Comparison of ENCODE assay signal across 11 mouse cellular contexts in the genomic region with DNA sequence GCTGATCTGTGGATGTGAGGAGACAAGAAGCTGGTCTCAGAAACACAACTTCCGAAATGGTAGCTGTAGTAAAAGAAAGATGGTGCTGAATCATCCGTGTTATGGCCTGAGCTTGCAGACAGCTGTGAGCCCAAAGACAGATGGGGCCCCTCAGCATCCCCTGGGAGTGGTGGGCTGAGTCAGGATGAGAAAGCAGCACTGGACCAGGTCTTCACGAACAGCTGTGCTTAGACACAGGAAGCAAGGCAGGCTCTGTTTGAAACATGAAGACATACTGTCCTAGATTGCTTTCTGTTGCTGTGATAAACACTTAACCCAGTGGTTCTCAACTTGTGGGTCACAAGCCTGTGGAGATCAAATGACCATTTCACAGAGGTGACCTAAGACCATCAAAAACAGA. TPM values are rescaled to one million over a fixed set of nuclear protein-coding genes. Genes with fewer than 3 reads are reported as not detected.
DNase-seq lines count a peak whose midpoint lies in the region; ATAC-seq and TF ChIP-seq lines count a peak whose summit lies in the region.
"Had no signal": no experiment of that assay in that cellular context is flagged by ENCODE, and none has a peak within 500 bp of the region (broad histone marks: within the 10 kb centered on the region; RNA-seq: fewer than 3 reads in every experiment).

No protein-coding gene starts in this region.

- no peak overlapping the region for H3K27ac ChIP-seq in embryonic facial prominence, embryonic 14.5 days (replicated peaks; ENCODE audit: low read depth, low read length)
- H3K27ac ChIP-seq in embryonic facial prominence, embryonic 10.5 days (replicated peaks), result no peak overlapping the region
- H3K27ac ChIP-seq in heart, adult 2 months, result no peak overlapping the region
- H3K27ac ChIP-seq in liver, embryonic 15.5 days (replicated peaks), result peak overlapping the region; percentile 65
- H3K27ac ChIP-seq: embryonic facial prominence, embryonic 13.5 days; hindbrain, embryonic 13.5 days; limb, embryonic 15.5 days had no signal

- H3K36me3 ChIP-seq in embryonic facial prominence, embryonic 14.5 days (ENCODE audit: control insufficient read depth, insufficient read depth, low read length), result no peaks in the 10 kb centered on the region
- no peaks in the 10 kb centered on the region for H3K36me3 ChIP-seq in embryonic facial prominence, embryonic 10.5 days (replicated peaks)
- H3K36me3 ChIP-seq in heart, adult 2 months (ENCODE audit: control insufficient read depth, insufficient read depth, low read length), result peaks cover 2% of the 10 kb centered on the region
- H3K36me3 ChIP-seq in liver, embryonic 15.5 days (replicated peaks), result no peaks in the 10 kb centered on the region
- H3K36me3 ChIP-seq: embryonic facial prominence, embryonic 13.5 days; hindbrain, embryonic 13.5 days; limb, embryonic 15.5 days had no signal

- H3K9me3 ChIP-seq in embryonic facial prominence, embryonic 14.5 days (ENCODE audit: control insufficient read depth, low read length), result no peaks in the 10 kb centered on the region
- no peaks in the 10 kb centered on the region for H3K9me3 ChIP-seq in embryonic facial prominence, embryonic 10.5 days
- H3K9me3 ChIP-seq in liver, embryonic 15.5 days (replicated peaks), result no peaks in the 10 kb centered on the region
- H3K9me3 ChIP-seq: embryonic facial prominence, embryonic 13.5 days; hindbrain, embryonic 13.5 days; limb, embryonic 15.5 days had no signal

- H3K4me2 ChIP-seq in embryonic facial prominence, embryonic 14.5 days (ENCODE audit: low read depth, low read length), result no peak overlapping the region
- 0 out of 2 replicates have a peak overlapping the region, but pooled peaks have one; percentile 13 for H3K4me2 ChIP-seq in liver, embryonic 15.5 days
- H3K4me2 ChIP-seq: embryonic facial prominence, embryonic 13.5 days; hindbrain, embryonic 13.5 days; limb, embryonic 15.5 days had no signal

- no peak overlapping the region for H3K9ac ChIP-seq in embryonic facial prominence, embryonic 14.5 days (ENCODE audit: low read depth, low read length)
- H3K9ac ChIP-seq in heart, adult 2 months (ENCODE audit: low read depth, low read length), result no peak overlapping the region
- no peak overlapping the region for H3K9ac ChIP-seq in liver, embryonic 15.5 days
- H3K9ac ChIP-seq: embryonic facial prominence, embryonic 13.5 days; hindbrain, embryonic 13.5 days; limb, embryonic 15.5 days had no signal

- 67% methylated on average over 3 of the region's 3 CpGs for WGBS in embryonic facial prominence, embryonic 14.5 days
- WGBS in embryonic facial prominence, embryonic 10.5 days, result 82% methylated on average over 3 of the region's 3 CpGs
- 60% methylated on average over 3 of the region's 3 CpGs for WGBS in heart, adult 2 months
- 40% methylated on average over 3 of the region's 3 CpGs for WGBS in liver, embryonic 15.5 days (ENCODE audit: insufficient replicate concordance)

- TF ChIP-seq POLR2A in heart, adult 2 months (IDR thresholded peaks at IDR 0.05; ENCODE audit: insufficient read depth, low read depth, low read length), result no peak

- no peak overlapping the region for H3K4me3 ChIP-seq in embryonic facial prominence, embryonic 14.5 days (ENCODE audit: low read depth, low read length)
- H3K4me3 ChIP-seq in embryonic facial prominence, embryonic 10.5 days, result no peak overlapping the region
- no peak overlapping the region for H3K4me3 ChIP-seq in heart, adult 2 months
- H3K4me3 ChIP-seq in liver, embryonic 15.5 days (replicated peaks), result no peak overlapping the region
- H3K4me3 ChIP-seq: embryonic facial prominence, embryonic 13.5 days; hindbrain, embryonic 13.5 days; limb, embryonic 15.5 days had no signal

- no peak for TF ChIP-seq CTCF in heart, adult 2 months (IDR thresholded peaks at IDR 0.05)

- intact Hi-C loops in heart, adult 2 months (cut with DNase I), result no loop called here

- H3K27me3 ChIP-seq in embryonic facial prominence, embryonic 14.5 days (replicated peaks; ENCODE audit: control insufficient read depth, insufficient read depth, low read length), result no peaks in the 10 kb centered on the region
- H3K27me3 ChIP-seq in embryonic facial prominence, embryonic 10.5 days (replicated peaks; ENCODE audit: low read depth, poor library complexity, severe bottlenecking), result no peaks in the 10 kb centered on the region
- H3K27me3 ChIP-seq in heart, adult 2 months (ENCODE audit: control insufficient read depth, insufficient read depth, low read length), result no peaks in the 10 kb centered on the region
- H3K27me3 ChIP-seq in liver, embryonic 15.5 days, result no peaks in the 10 kb centered on the region
- H3K27me3 ChIP-seq: embryonic facial prominence, embryonic 13.5 days; hindbrain, embryonic 13.5 days; limb, embryonic 15.5 days had no signal

- DNase-seq in embryonic facial prominence, embryonic 14.5 days (ENCODE audit: low spot score), result peak; percentile 39
- DNase-seq in embryonic facial prominence, embryonic 10.5 days (ENCODE audit: low spot score), result no peak
- peak; percentile 17 to 34 for DNase-seq in B cell, adult 2 months
- peak; percentile 64 to 77 for DNase-seq in heart, adult 2 months
- DNase-seq in right cerebral cortex, postnatal 14 days, result no peak
- no peak for DNase-seq in layer of hippocampus, postnatal 10 days (ENCODE audit: low spot score in 2 of 2)
- DNase-seq in adrenal gland, adult 8-10 months, result no peak

- H3K79me2 ChIP-seq in heart, adult 2 months (replicated peaks; ENCODE audit: control insufficient read depth, insufficient read depth, low read length), result peaks cover 1% of the 10 kb centered on the region; the same call in 1 of the 2 replicates

- H3K4me1 ChIP-seq in embryonic facial prominence, embryonic 14.5 days (ENCODE audit: control insufficient read depth, insufficient read depth, low read length), result no peaks in the 10 kb centered on the region
- H3K4me1 ChIP-seq in embryonic facial prominence, embryonic 10.5 days, result 0 out of 2 replicates have a peak, but pooled peaks cover 10% of the 10 kb centered on the region
- H3K4me1 ChIP-seq in heart, adult 2 months (ENCODE audit: control insufficient read depth, insufficient read depth, low read length), result peaks cover 9% of the 10 kb centered on the region
- peaks cover 48% of the 10 kb centered on the region for H3K4me1 ChIP-seq in liver, embryonic 15.5 days (replicated peaks)

- no peak for ATAC-seq in embryonic facial prominence, embryonic 14.5 days (ENCODE audit: low read depth)
- peak; percentile 91 for ATAC-seq in liver, embryonic 15.5 days (ENCODE audit: insufficient read depth)

- peak; percentile 63; the same call in 1 of the 2 replicates for TF ChIP-seq EP300 in heart, adult 2 months (IDR thresholded peaks at IDR 0.05; ENCODE audit: insufficient read depth, low read depth, low read length)

RNA-seq across cellular contexts. Expression of a gene that starts 49.6 kb away (rescaled TPM):
- polyA plus RNA-seq in embryonic facial prominence, embryonic 14.5 days (2014; fragmentation: Nextera tagmentation; extraction: Ambion mirVana), result 9.9 and 12.7 TPM in 2 replicates
- polyA plus RNA-seq in embryonic facial prominence, embryonic 10.5 days (2016; fragmentation: Nextera tagmentation; extraction: Ambion mirVana), result 18.2 and 23.8 TPM in 2 replicates
- 10 to 100 TPM; 14.6 to 16.1 TPM for total RNA-seq in heart, adult 2 months (2021)
- 21.5 and 30.3 TPM in 2 replicates for polyA plus RNA-seq in heart, adult 2 months (2012; rRNA removed)
- polyA plus RNA-seq in liver, embryonic 15.5 days (2015; fragmentation: Nextera tagmentation; extraction: Ambion mirVana), result 64.3 and 72.9 TPM in 2 replicates
- 1 to 10 TPM; 5.1 to 7.6 TPM for total RNA-seq in layer of hippocampus, postnatal 10 days (2021)
- 10 to 100 TPM; 16.4 to 36.1 (median 22.2) TPM for total RNA-seq in adrenal gland, adult 8-10 months (2022)

Comparison
In these comparisons a context has a peak if more than half of its experiments do, and no peak if none do; other contexts are left out.
1. DNase-seq: peak in embryonic facial prominence, embryonic 14.5 days (single experiment), B cell, adult 2 months (2 of 2) and heart, adult 2 months (2 of 2); none in embryonic facial prominence, embryonic 10.5 days (single experiment), right cerebral cortex, postnatal 14 days (single experiment), layer of hippocampus, postnatal 10 days (0 of 2) and adrenal gland, adult 8-10 months (single experiment).